Mouse (Mus musculus) C2C12 (cell line): ENCODE results near the gene Dpep3.

Experiments
- CEBPB ChIP-seq: IDR thresholded peaks from one replicate; pipeline ENCODE4 v1.6.1; 2011; ENCODE audit warnings: low read depth, mild to moderate bottlenecking, control low read depth, moderate library complexity
- CTCF ChIP-seq: IDR thresholded peaks from one replicate; pipeline ENCODE4 v1.5.1; 2011; ENCODE audit not compliant: control insufficient read depth, insufficient read depth, insufficient read length
- FOSL1 ChIP-seq: IDR thresholded peaks from one replicate; pipeline ENCODE4 v1.8.0; 2011; ENCODE audit warnings: mild to moderate bottlenecking, low read length; ENCODE audit not compliant: poor library complexity, insufficient read depth, severe bottlenecking
- MAX ChIP-seq: IDR thresholded peaks from one replicate; pipeline ENCODE4 v1.6.1; 2011; ENCODE audit warnings: mild to moderate bottlenecking, control low read depth
- MYOD1 ChIP-seq: IDR thresholded peaks from one replicate; pipeline ENCODE4 v1.6.1; 2011; ENCODE audit warnings: low read depth; ENCODE audit not compliant: control insufficient read depth, insufficient read length
- MYOG ChIP-seq: IDR thresholded peaks from one replicate; pipeline ENCODE4 v1.6.1; 2011; ENCODE audit not compliant: control insufficient read depth, insufficient read length; ENCODE audit errors: extremely low read depth
- USF1 ChIP-seq: IDR thresholded peaks from one replicate; pipeline ENCODE4 v1.6.1; 2011; ENCODE audit warnings: low read depth, mild to moderate bottlenecking, control low read depth, moderate library complexity

DNA sequence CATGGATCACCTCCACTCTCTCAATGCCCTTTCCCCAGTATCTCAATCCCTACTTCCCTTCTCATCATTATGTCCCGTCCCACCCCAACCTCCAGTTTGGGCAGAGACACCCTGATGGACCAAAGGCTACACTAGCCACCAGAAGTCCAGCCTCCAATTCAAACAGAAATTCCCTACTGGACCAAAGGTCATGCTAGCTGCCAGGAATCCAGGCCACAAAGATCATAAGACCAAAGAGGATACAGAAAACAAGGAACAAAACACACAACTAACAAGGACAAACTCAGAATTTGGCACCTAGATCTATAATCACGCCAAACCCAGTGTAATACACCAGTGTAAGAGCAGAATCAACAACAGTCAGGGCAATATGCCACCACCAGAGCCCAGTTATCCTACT is 19.7 kb upstream of the Dpep3 start:
- TF ChIP-seq CTCF (no peak), MYOG (no peak), MAX (no peak), MYOD1 (no peak), USF1 (no peak), FOSL1 (no peak), CEBPB (no peak)
